Mouse (Mus musculus): Measurements from ENCODE around the gene Acly.
"Not testable (repeated sequence)": the region's sequence is repeated elsewhere in the genome, so short reads cannot be mapped to it uniquely, and the experiment has no call there.

The Acly gene

DNA sequence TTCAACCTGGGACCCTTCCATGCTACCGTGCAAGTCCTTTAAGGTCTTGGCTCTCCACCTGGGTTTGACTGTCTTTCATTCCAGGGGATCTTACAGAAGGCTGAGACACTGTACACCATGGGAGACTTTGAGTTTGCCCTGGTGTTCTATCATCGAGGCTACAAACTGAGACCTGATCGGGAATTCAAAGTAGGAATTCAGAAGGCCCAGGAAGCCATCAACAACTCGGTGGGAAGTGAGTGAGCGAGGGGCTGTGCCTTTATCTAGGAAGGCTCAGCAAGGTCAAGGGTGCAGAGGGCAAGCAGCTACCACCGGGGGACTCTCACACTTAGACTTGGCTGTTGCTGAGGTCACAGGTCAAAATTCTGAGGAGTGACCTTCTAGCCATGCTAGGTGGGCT, 22.3 kb upstream of the Acly start:
- in situ Hi-C loops (cut with MboI; ENCODE audit: low pct_unique_long_range_greater_than_20kb in 1 of 2, low sequenced_read_pairs in 2 of 2, unreplicated experiment in 1 of 2), result no loop called here

DNA sequence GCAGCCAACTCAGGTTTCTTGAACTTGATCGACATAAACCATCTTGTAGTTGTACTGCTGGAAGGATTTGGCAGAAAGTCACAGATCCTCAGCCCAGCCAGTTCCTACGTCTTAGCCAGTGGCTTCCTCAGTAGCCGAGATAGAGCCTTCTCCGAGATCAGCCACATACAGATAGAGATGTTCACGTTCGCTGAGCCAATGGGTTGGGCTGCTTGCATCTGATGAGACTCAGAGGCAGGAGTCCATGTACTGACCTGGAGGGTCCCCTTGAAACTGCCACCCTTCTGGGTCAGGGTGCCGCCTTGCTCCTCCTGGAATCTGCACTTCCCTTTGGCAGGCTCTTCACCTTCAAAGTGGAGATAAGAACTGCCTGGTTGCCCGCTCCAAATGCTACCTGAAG, 21.7 kb upstream of the Acly start:
- in situ Hi-C loops (cut with MboI; ENCODE audit: low pct_unique_long_range_greater_than_20kb in 1 of 2, low sequenced_read_pairs in 2 of 2, unreplicated experiment in 1 of 2), result no loop called here

- in situ Hi-C loops (cut with MboI; ENCODE audit: low pct_unique_long_range_greater_than_20kb in 1 of 2, low sequenced_read_pairs in 2 of 2, unreplicated experiment in 1 of 2), result no loop called here
These were observed 20.3 kb upstream of the Acly start for GRCm38 (mm10) chr11:100548141-100548540.

- in situ Hi-C loops (cut with MboI; ENCODE audit: low pct_unique_long_range_greater_than_20kb in 1 of 2, low sequenced_read_pairs in 2 of 2, unreplicated experiment in 1 of 2), result no loop called here
These were observed 19.2 kb upstream of the Acly start for GRCm38 (mm10) chr11:100546955-100547354.

- in situ Hi-C loops (cut with MboI; ENCODE audit: low pct_unique_long_range_greater_than_20kb in 1 of 2, low sequenced_read_pairs in 2 of 2, unreplicated experiment in 1 of 2), result no loop called here
These were observed 17.9 kb upstream of the Acly start for GRCm38 (mm10) chr11:100545746-100546085.

DNA sequence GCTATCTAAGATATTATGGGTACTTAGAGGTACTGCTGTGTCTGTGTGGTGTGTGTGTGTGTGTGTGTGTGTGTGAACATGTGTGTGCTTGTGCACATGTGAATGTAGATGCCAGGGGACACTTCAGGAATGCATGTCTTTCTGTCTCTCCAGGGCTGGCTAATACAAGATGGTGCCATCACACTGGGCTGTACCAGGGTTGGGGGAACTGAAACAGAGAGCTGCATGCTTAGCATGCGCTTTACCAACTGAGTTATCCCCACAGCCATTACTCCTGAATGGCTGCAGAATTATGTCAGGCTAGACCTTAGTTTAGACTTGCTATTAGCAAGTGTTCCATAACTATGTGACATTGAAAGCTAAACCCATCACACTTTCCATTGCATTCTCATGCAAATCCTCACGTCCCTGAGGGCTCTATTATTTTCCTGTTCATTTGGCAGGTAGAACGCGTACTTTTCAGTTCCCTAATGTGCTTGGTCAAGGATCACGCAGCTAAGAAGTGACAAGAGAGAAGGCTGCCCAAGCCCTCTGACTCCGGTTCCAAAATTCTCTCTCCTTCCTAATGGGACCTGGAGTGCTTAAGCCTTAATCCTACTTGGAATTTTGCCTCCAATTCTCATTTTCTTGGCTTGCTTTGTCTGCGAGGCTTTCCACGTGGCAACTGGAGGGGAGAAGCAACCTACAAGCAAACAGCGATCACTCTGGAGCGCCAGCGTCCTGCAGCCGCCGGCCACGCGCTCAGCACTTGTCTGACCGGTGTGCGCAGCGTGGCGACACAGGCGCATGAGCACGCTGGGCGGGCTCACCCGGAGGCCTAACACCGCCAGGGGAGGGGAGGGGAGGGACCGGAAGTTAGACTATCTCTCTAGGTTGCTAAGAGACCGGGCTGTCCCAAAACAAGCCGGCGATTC, 17.3 kb upstream of the Acly start, which contains the start of gene Ttc25:
Gene Ttc25, plus strand, starts transcription at position 776 of the 914 bp plus-strand sequence.
- in situ Hi-C loops (cut with MboI; ENCODE audit: low pct_unique_long_range_greater_than_20kb in 1 of 2, low sequenced_read_pairs in 2 of 2, unreplicated experiment in 1 of 2), result no loop called here

DNA sequence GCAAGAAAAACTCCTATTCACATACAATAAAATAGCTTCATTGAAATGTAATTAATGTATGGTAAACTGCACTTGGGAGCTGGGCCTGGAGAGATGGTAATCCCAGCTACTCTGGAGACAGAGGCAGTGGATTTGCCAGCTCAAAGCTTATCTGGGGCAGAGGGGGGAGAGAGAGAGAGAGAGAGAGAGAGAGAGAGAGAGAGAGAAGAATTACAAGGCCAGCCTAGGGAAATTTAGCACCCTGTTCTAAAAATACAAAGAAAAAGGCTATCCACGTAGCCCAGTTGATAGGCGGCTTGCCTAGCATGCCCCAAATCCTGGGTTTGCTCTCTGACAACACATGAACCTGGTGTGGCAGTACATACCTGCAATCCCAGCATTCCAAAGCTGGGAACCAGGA, 13.8 kb upstream of the Acly start:
- in situ Hi-C loops (cut with MboI; ENCODE audit: low pct_unique_long_range_greater_than_20kb in 1 of 2, low sequenced_read_pairs in 2 of 2, unreplicated experiment in 1 of 2), result no loop called here

GRCm38 (mm10) chr11:100540966-100541365, 13.2 kb upstream of the Acly start:
- in situ Hi-C loops (cut with MboI; ENCODE audit: low pct_unique_long_range_greater_than_20kb in 1 of 2, low sequenced_read_pairs in 2 of 2, unreplicated experiment in 1 of 2), result no loop called here

GRCm38 (mm10) chr11:100536466-100536865, 8.7 kb upstream of the Acly start:
- in situ Hi-C loops (cut with MboI; ENCODE audit: low pct_unique_long_range_greater_than_20kb in 1 of 2, low sequenced_read_pairs in 2 of 2, unreplicated experiment in 1 of 2), result no loop called here

DNA sequence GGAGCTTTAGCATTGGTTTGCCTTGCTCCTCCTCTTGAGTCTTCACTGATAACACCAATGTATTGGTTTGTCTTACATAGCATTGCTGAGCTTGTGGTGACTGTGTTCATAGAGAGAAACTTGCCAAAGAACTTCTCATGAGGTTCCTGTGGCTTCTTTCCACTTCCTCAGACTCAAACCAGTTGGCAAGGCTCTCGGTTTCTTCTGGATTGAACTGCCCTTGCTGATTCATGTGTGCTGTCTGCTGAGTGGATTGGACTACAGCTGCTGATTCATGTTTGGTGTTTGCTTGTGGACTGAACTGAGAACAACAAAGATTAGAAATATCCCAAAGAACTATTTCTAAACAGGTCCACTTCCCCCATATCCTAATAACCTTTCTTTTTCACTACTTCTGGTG, 8.2 kb upstream of the Acly start:
- in situ Hi-C loops (cut with MboI; ENCODE audit: low pct_unique_long_range_greater_than_20kb in 1 of 2, low sequenced_read_pairs in 2 of 2, unreplicated experiment in 1 of 2), result no loop called here

DNA sequence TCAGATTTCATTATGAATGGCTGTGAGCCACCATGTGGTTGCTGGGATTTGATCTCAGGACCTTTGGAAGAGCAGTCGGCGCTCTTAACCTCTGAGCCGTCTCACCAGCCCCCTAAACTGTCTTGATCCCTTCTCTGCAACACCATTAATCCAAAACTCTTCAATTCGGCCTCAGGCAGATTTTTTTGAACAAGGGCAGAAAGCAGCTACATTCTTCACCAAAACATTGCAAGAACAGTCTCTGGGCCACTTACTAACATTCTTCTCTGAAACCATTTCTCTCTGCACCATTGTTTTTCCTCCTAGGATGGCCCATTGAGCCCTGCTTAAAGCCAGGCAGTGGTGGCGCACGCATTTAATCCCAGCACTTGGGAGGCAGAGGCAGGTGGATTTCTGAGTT, 7.0 kb upstream of the Acly start:
- in situ Hi-C loops (cut with MboI; ENCODE audit: low pct_unique_long_range_greater_than_20kb in 1 of 2, low sequenced_read_pairs in 2 of 2, unreplicated experiment in 1 of 2), result not testable (repeated sequence)

- in situ Hi-C loops (cut with MboI; ENCODE audit: low pct_unique_long_range_greater_than_20kb in 1 of 2, low sequenced_read_pairs in 2 of 2, unreplicated experiment in 1 of 2), result not testable (repeated sequence)
These were observed 6.6 kb upstream of the Acly start for GRCm38 (mm10) chr11:100534411-100534810.

- in situ Hi-C loops (cut with MboI; ENCODE audit: low pct_unique_long_range_greater_than_20kb in 1 of 2, low sequenced_read_pairs in 2 of 2, unreplicated experiment in 1 of 2), result no loop called here
These were observed 6.1 kb upstream of the Acly start for GRCm38 (mm10) chr11:100533871-100534270.

- in situ Hi-C loops (cut with MboI; ENCODE audit: low pct_unique_long_range_greater_than_20kb in 1 of 2, low sequenced_read_pairs in 2 of 2, unreplicated experiment in 1 of 2), result no loop called here
These were observed 770 bp upstream of the Acly start for GRCm38 (mm10) chr11:100528375-100529165.

GRCm38 (mm10) chr11:100527066-100527457, 738 bp downstream of the Acly start:
- in situ Hi-C loops (cut with MboI; ENCODE audit: low pct_unique_long_range_greater_than_20kb in 1 of 2, low sequenced_read_pairs in 2 of 2, unreplicated experiment in 1 of 2), result no loop called here

GRCm38 (mm10) chr11:100526052-100526816, 1.6 kb downstream of the Acly start:
- in situ Hi-C loops (cut with MboI; ENCODE audit: low pct_unique_long_range_greater_than_20kb in 1 of 2, low sequenced_read_pairs in 2 of 2, unreplicated experiment in 1 of 2), result no loop called here

DNA sequence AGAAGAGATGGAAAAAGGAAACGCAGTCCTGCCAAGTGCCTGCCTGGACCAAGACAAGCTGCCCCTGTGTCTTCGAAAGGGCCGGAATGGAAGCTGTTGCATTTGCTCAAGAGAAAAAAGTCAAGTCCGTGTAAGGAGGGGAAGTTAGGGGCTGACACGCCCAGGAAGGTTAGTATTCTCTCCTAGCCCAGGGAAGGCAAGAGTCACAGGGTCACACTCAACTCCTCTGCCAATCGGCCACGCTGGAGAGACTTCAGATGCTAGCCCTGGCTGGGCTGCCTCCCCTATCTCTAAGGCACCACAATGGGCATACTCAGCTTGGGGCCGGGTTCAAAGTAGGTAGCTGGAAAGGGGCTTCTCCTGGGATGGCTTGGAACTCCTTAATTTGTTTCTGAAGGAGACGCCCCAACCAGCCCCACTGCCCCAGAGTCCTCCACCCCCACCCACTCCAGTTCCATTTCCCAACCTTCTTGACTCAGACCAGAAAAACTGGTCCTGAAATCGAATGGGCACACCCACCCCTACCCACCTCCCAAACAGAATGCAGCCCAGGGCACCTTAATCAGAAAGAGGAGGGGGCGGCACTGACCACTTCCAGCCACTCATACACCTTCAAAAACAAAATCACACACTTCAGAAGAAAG, 2.7 kb downstream of the Acly start:
- in situ Hi-C loops (cut with MboI; ENCODE audit: low pct_unique_long_range_greater_than_20kb in 1 of 2, low sequenced_read_pairs in 2 of 2, unreplicated experiment in 1 of 2), result loop anchor here in 1 of 2 experiments (25.0 kb wide), 1 partner anchor 1513 kb away; the partner anchor contains the start of gene Top2a

DNA sequence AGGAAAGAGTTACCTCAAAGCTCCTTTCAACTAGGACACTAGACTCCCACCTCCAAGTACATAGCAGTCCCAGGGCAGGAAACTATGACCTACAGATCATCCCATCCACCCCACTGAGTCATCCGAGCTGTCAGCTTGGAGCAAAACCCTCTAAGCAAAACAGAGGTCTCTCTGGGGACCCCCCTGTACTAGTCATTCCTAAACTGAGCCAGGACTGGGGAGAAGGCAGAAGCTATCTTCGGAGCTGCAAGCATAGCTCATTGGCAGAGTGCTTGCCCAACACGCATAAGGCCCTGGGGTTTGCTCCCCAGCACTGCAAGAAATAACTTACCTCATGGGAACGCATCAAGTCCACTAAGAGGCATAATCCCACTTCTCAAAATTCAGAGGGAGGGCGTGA, 3.4 kb downstream of the Acly start:
- in situ Hi-C loops (cut with MboI; ENCODE audit: low pct_unique_long_range_greater_than_20kb in 1 of 2, low sequenced_read_pairs in 2 of 2, unreplicated experiment in 1 of 2), result loop anchor here in 1 of 2 experiments (25.0 kb wide), 1 partner anchor 1512 kb away; the partner anchor contains the start of gene Top2a

All from mouse embryonic stem cell (cell line).